Mouse (Mus musculus): Measurements from ENCODE around the gene Abhd14b. TPM values are rescaled to one million over a fixed set of nuclear protein-coding genes. Genes with fewer than 3 reads are reported as not detected.

Abhd14b gene
- total and polyA plus RNA-seq, 3 experiments, result 3.4 to 6.5 TPM; not detected in 1

- no peak for DNase-seq (ENCODE audit: low read depth, low spot score)
- H3K36me3 ChIP-seq (ENCODE audit: control insufficient read depth in 1 of 2, insufficient read depth in 2 of 2, low read length in 2 of 2), result no peaks in the 10 kb centered on the region
These were observed 13.8 kb downstream of the Abhd14b start for GRCm38 (mm10) chr9:106461026-106461415.

GRCm38 (mm10) chr9:106461641-106462429 lies 14.6 kb downstream of the Abhd14b start:
- H3K79me2 ChIP-seq (ENCODE audit: control insufficient read depth, insufficient read depth, low read length, poor library complexity), result no peaks in the 10 kb centered on the region
- TF ChIP-seq MEF2A (IDR thresholded peaks at IDR 0.05; ENCODE audit: extremely low read depth, insufficient replicate concordance, low read depth, low read length, poor library complexity, severe bottlenecking) (no peak), KAT2A (conservative IDR thresholded peaks at IDR 0.05; ENCODE audit: low read depth, low read length) (no peak), NELFE (IDR thresholded peaks at IDR 0.05; ENCODE audit: low read depth, low read length) (no peak), CTCF (IDR thresholded peaks at IDR 0.05 in 2 of 3, conservative IDR thresholded peaks at IDR 0.05 in 1 of 3; ENCODE audit: control insufficient read depth in 1 of 3, insufficient read depth in 1 of 3, low read depth in 2 of 3, low read length in 3 of 3, poor library complexity in 1 of 3, severe bottlenecking in 1 of 3) (no peak)
- H3K36me3 ChIP-seq (ENCODE audit: control insufficient read depth in 1 of 2, insufficient read depth in 2 of 2, low read length in 2 of 2), result no peaks in the 10 kb centered on the region
- no peak overlapping the region for H3K9ac ChIP-seq (ENCODE audit: control insufficient read depth, low read depth, low read length, poor library complexity, severe bottlenecking)
- H3K4me3 ChIP-seq (ENCODE audit: control insufficient read depth in 1 of 2, insufficient read depth in 1 of 2, low read depth in 2 of 2, low read length in 2 of 2), result no peak overlapping the region
- no peak overlapping the region for H3K27ac ChIP-seq (ENCODE audit: control insufficient read depth, low read depth, low read length)
- no peaks in the 10 kb centered on the region for H3K27me3 ChIP-seq (ENCODE audit: control insufficient read depth in 1 of 2, insufficient read depth in 2 of 2, low read length in 2 of 2)
- H3K4me1 ChIP-seq (ENCODE audit: control insufficient read depth in 1 of 2, insufficient read depth in 2 of 2, low read length in 2 of 2), result no peaks in the 10 kb centered on the region
- DNase-seq (ENCODE audit: low read depth, low spot score), result no peak
- H3K9me3 ChIP-seq (replicated peaks; ENCODE audit: insufficient read depth, low read length), result no peaks in the 10 kb centered on the region

More at GRCm38 (mm10) chr9:106461026-106461415, 13.8 kb downstream of the Abhd14b start:
- Histone ChIP-seq H3K9ac (ENCODE audit: control insufficient read depth, low read depth, low read length, poor library complexity, severe bottlenecking) (no peak overlapping the region), H3K27ac (ENCODE audit: control insufficient read depth, low read depth, low read length) (no peak overlapping the region), H3K4me3 (ENCODE audit: control insufficient read depth in 1 of 2, insufficient read depth in 1 of 2, low read depth in 2 of 2, low read length in 2 of 2) (no peak overlapping the region), H3K79me2 (ENCODE audit: control insufficient read depth, insufficient read depth, low read length, poor library complexity) (no peaks in the 10 kb centered on the region), H3K4me1 (ENCODE audit: control insufficient read depth in 1 of 2, insufficient read depth in 2 of 2, low read length in 2 of 2) (no peaks in the 10 kb centered on the region), H3K9me3 (replicated peaks; ENCODE audit: insufficient read depth, low read length) (no peaks in the 10 kb centered on the region), H3K27me3 (ENCODE audit: control insufficient read depth in 1 of 2, insufficient read depth in 2 of 2, low read length in 2 of 2) (no peaks in the 10 kb centered on the region)
- TF ChIP-seq NRF1 (IDR thresholded peaks at IDR 0.05; ENCODE audit: insufficient read depth, low read depth, low read length, poor library complexity, severe bottlenecking) (no peak), MYB (IDR thresholded peaks at IDR 0.05; ENCODE audit: low read depth, low read length) (no peak), JUND (IDR thresholded peaks at IDR 0.05; ENCODE audit: low read depth, low read length) (no peak), MAX (IDR thresholded peaks at IDR 0.05; ENCODE audit: low read length) (no peak), CTCF (IDR thresholded peaks at IDR 0.05 in 2 of 3, conservative IDR thresholded peaks at IDR 0.05 in 1 of 3; ENCODE audit: control insufficient read depth in 1 of 3, insufficient read depth in 1 of 3, low read depth in 2 of 3, low read length in 3 of 3, poor library complexity in 1 of 3, severe bottlenecking in 1 of 3) (no peak), CHD2 (IDR thresholded peaks at IDR 0.05; ENCODE audit: low read length) (no peak), POLR2AphosphoS2 (IDR thresholded peaks at IDR 0.05; ENCODE audit: low read length) (no peak), SIN3A (IDR thresholded peaks at IDR 0.05; ENCODE audit: low read length) (no peak), TAL1 (IDR thresholded peaks at IDR 0.05; ENCODE audit: low read length) (no peak), MAFK (IDR thresholded peaks at IDR 0.05; ENCODE audit: borderline replicate concordance, low read depth, low read length) (no peak), BHLHE40 (IDR thresholded peaks at IDR 0.05; ENCODE audit: borderline replicate concordance, low read depth, low read length) (no peak), ZNF384 (IDR thresholded peaks at IDR 0.05; ENCODE audit: low read depth, low read length) (no peak), ZMIZ1 (IDR thresholded peaks at IDR 0.05; ENCODE audit: low read depth, low read length) (no peak), ELF1 (IDR thresholded peaks at IDR 0.05; ENCODE audit: low read depth, low read length) (no peak), EP300 (IDR thresholded peaks at IDR 0.05; ENCODE audit: low read depth in 1 of 2, low read length in 2 of 2) (no peak), E2F4 (IDR thresholded peaks at IDR 0.05; ENCODE audit: borderline replicate concordance, low read depth, low read length) (no peak)

Measured in MEL (cell line).